Mouse (Mus musculus) adrenal gland (tissue): ENCODE results near the gene 1700003E16Rik.

ENCODE experiments used
- intact Hi-C: fragments of 180-260 bp; cut with DNase I; formaldehyde crosslinking; loops from one replicate; pipeline ENCODE4 v1.15.1; 2025

The 1700003E16Rik gene

GRCm38 (mm10) chr6:83193571-83193970, 37.4 kb downstream of the 1700003E16Rik start:
- intact Hi-C loops, result no loop called here

- intact Hi-C loops, result no loop called here
These were observed 41.3 kb downstream of the 1700003E16Rik start for GRCm38 (mm10) chr6:83197345-83198004.

- intact Hi-C loops, result loop anchor here (5.0 kb wide), 1 partner anchor 36 kb away; the partner anchor contains the start of gene Dctn1
These were observed 47.1 kb downstream of the 1700003E16Rik start for GRCm38 (mm10) chr6:83203320-83203719.

GRCm38 (mm10) chr6:83205851-83206250, 49.6 kb downstream of the 1700003E16Rik start:
- intact Hi-C loops, result no loop called here

GRCm38 (mm10) chr6:83206321-83206720, 50.1 kb downstream of the 1700003E16Rik start:
- intact Hi-C loops, result no loop called here

GRCm38 (mm10) chr6:83207361-83208049, 51.3 kb downstream of the 1700003E16Rik start:
- intact Hi-C loops, result no loop called here

- intact Hi-C loops, result no loop called here
These were observed 51.8 kb downstream of the 1700003E16Rik start for GRCm38 (mm10) chr6:83208050-83208400.

GRCm38 (mm10) chr6:83210495-83210894, 54.3 kb downstream of the 1700003E16Rik start:
- intact Hi-C loops, result no loop called here

GRCm38 (mm10) chr6:83211526-83211925, 55.3 kb downstream of the 1700003E16Rik start:
- intact Hi-C loops, result no loop called here
